ENCODE assay signal across 8 mouse cellular contexts in genomic region chr1:154786243-154786669, GRCm38 (mm10).
DNase-seq lines count a peak whose midpoint lies in the region; ATAC-seq lines count a peak whose summit lies in the region.

No protein-coding gene starts in this region.

- H3K4me1 ChIP-seq in hindbrain, embryonic 12.5 days: peaks cover 6% of the 10 kb centered on the region

- 8% methylated on average over 4 of the region's 4 CpGs for WGBS in hindbrain, embryonic 12.5 days

- no peak overlapping the region for H3K27ac ChIP-seq in hindbrain, embryonic 12.5 days

- H3K27me3 ChIP-seq in hindbrain, embryonic 12.5 days: 0 out of 2 replicates have a peak, but pooled peaks cover 6% of the 10 kb centered on the region

- no peak overlapping the region for H3K4me2 ChIP-seq in hindbrain, embryonic 12.5 days (replicated peaks)

- H3K4me3 ChIP-seq in hindbrain, embryonic 12.5 days: no peak overlapping the region

- H3K9me3 ChIP-seq in hindbrain, embryonic 12.5 days (replicated peaks): no peaks in the 10 kb centered on the region

- ATAC-seq in hindbrain, embryonic 12.5 days (ENCODE audit: low FRiP score): peak; percentile 38

- no peaks in the 10 kb centered on the region for H3K36me3 ChIP-seq in hindbrain, embryonic 12.5 days

- no peak overlapping the region for H3K9ac ChIP-seq in hindbrain, embryonic 12.5 days

- DNase-seq in NIH3T3 (ENCODE audit: low read depth): peak; percentile 84
- DNase-seq in cerebellum, postnatal 10 days: peak; percentile 91 to 96
- DNase-seq in frontal cortex, postnatal 14 days (ENCODE audit: low spot score in 2 of 2): peak; percentile 62 to 75
- DNase-seq in layer of hippocampus, postnatal 10 days (ENCODE audit: low spot score in 2 of 2): peak; percentile 88 to 91
- DNase-seq in lung, postnatal 10 days: peak; percentile 89
- DNase-seq in ovary, postnatal 36 days (ENCODE audit: low spot score): peak; percentile 66
- DNase-seq in thymus, postnatal 14 days: peak; percentile 82
